Mouse (Mus musculus) hindbrain, embryonic 13.5 days (tissue): ENCODE results near the gene Etv6. TPM values are rescaled to one million over a fixed set of nuclear protein-coding genes. Genes with fewer than 3 reads are reported as not detected.

Experiments used
- ATAC-seq: fragments of 200-750 bp; cut with Nextera tagmentation; 2 replicates; pipeline ENCODE4 v1.8.0; 2017; ENCODE audit warnings: moderate TSS enrichment; ENCODE audit not compliant: low FRiP score
- H3K27ac ChIP-seq: fragments of 300-500 bp; sonication (generic); 2 replicates; pipeline ENCODE4 v1.5.1; 2015; ENCODE audit warnings: inconsistent platforms, mild to moderate bottlenecking, moderate library complexity
- H3K27me3 ChIP-seq: fragments of 300-500 bp; sonication (generic); 2 replicates; pipeline ENCODE4 v1.6.1; 2015; ENCODE audit warnings: mild to moderate bottlenecking, inconsistent platforms
- H3K36me3 ChIP-seq: fragments of 300-500 bp; sonication (generic); 2 replicates; pipeline ENCODE4 v1.6.1; 2015; ENCODE audit warnings: mild to moderate bottlenecking, inconsistent platforms
- H3K4me1 ChIP-seq: fragments of 300-500 bp; sonication (generic); replicated peaks from 2 replicates; pipeline ENCODE4 v1.6.1; 2015; ENCODE audit warnings: inconsistent platforms
- H3K4me2 ChIP-seq: fragments of 300-500 bp; sonication (generic); 2 replicates; pipeline ENCODE4 v1.6.1; 2015; ENCODE audit warnings: inconsistent platforms, mild to moderate bottlenecking, moderate library complexity
- H3K4me3 ChIP-seq: fragments of 300-500 bp; sonication (generic); 2 replicates; pipeline ENCODE4 v1.5.1; 2015; ENCODE audit warnings: mild to moderate bottlenecking, inconsistent platforms
- H3K9ac ChIP-seq: fragments of 300-500 bp; sonication (generic); 2 replicates; pipeline ENCODE4 v1.6.1; 2015; ENCODE audit warnings: mild to moderate bottlenecking, inconsistent platforms
- H3K9me3 ChIP-seq: fragments of 300-500 bp; sonication (generic); 2 replicates; pipeline ENCODE4 v1.6.1; 2016; ENCODE audit warnings: inconsistent platforms
- WGBS: fragments of 180-500 bp; shearing (Covaris S2); methylation state at CpG from one replicate; pipeline ENCODE4 v1.1.7; 2015; 5-methylcytosine and 5-hydroxymethylcytosine counted together
- polyA plus RNA-seq: library from polyadenylated mRNA; unstranded; fragments of >200 nt; fragmentation: Nextera tagmentation; extraction: Ambion mirVana; gene quantifications from 2 replicates; pipeline ENCODE4 v1.2.1, GENCODE M21; 2015

The Etv6 gene
- polyA plus RNA-seq, 1 experiment from 2014 or later = 6.4 TPM

- H3K27me3 ChIP-seq = no peaks in the 10 kb centered on the region
- no peak overlapping the region for H3K4me2 ChIP-seq
- peaks cover 57% of the 10 kb centered on the region for H3K4me1 ChIP-seq
- no peak overlapping the region for H3K4me3 ChIP-seq
- no peak overlapping the region for H3K27ac ChIP-seq
- no peaks in the 10 kb centered on the region for H3K9me3 ChIP-seq
- H3K9ac ChIP-seq = no peak overlapping the region
- H3K36me3 ChIP-seq = no peaks in the 10 kb centered on the region
- ATAC-seq = no peak
- WGBS = 18% methylated on average over 5 of the region's 5 CpGs
Observed at GRCm38 (mm10) chr6:134046136-134046535, 10.6 kb downstream of the Etv6 start.

DNA sequence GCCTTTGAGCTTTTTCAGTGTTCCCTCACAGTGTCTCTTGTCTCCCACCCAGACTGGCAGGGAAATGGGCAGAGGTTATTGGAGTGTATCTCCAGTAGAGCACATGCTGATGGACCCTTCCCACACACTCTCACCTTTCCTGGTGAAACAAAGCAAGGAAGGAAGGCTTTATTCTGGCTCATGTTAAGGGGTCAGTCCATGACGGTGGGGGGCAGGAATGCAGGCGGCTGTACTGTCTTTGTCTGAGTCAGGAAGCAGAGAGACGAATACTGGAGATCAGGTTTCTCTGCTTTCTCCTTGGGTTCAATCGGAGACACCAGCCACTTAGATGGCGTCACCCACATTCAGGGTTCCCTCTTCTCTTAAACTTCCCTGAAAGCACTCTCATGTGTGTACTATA is 11.7 kb downstream of the Etv6 start:
- no peaks in the 10 kb centered on the region for H3K9me3 ChIP-seq
- H3K36me3 ChIP-seq = no peaks in the 10 kb centered on the region
- no peaks in the 10 kb centered on the region for H3K27me3 ChIP-seq
- 41% methylated on average over 5 of the region's 5 CpGs for WGBS
- H3K4me2 ChIP-seq = no peak overlapping the region
- ATAC-seq = no peak
- no peak overlapping the region for H3K4me3 ChIP-seq
- peaks cover 46% of the 10 kb centered on the region for H3K4me1 ChIP-seq
- no peak overlapping the region for H3K27ac ChIP-seq
- no peak overlapping the region for H3K9ac ChIP-seq

DNA sequence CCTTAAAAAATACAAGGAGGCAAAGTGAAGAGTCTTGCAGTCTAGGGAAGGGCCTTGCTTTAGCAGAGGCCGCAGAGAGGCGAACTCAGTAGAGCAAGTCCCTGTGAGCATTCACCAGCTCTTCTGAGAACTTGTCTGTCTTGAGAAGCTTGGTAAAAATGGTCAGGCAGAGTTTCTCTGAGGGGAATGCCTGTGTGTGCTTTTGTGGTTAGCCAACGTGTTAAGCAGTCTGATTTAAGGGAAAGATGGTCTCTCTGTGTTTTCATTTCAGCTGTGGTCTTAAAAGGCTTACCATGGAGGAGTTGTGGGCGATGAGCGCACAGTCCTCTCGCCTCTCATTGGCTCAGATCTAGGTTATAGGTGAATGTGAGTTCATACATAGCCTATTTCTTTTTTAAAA is 12.5 kb downstream of the Etv6 start:
- no peaks in the 10 kb centered on the region for H3K27me3 ChIP-seq
- no peak for ATAC-seq

GRCm38 (mm10) chr6:134048965-134049364 is 13.5 kb downstream of the Etv6 start:
- Histone ChIP-seq H3K4me2 (no peak overlapping the region), H3K27me3 (no peaks in the 10 kb centered on the region), H3K9me3 (no peaks in the 10 kb centered on the region), H3K4me1 (peaks cover 35% of the 10 kb centered on the region), H3K4me3 (no peak overlapping the region), H3K9ac (no peak overlapping the region), H3K27ac (no peak overlapping the region), H3K36me3 (no peaks in the 10 kb centered on the region)
- ATAC-seq = no peak
- WGBS = 90% methylated on average over 6 of the region's 6 CpGs

More for the DNA sequence above, 12.5 kb downstream of the Etv6 start:
- Histone ChIP-seq H3K9me3 (no peaks in the 10 kb centered on the region), H3K4me3 (no peak overlapping the region), H3K4me2 (no peak overlapping the region), H3K27ac (no peak overlapping the region), H3K36me3 (no peaks in the 10 kb centered on the region), H3K4me1 (peaks cover 42% of the 10 kb centered on the region), H3K9ac (no peak overlapping the region)
- WGBS = 91% methylated on average over 6 of the region's 6 CpGs

- Histone ChIP-seq H3K27ac (no peak overlapping the region), H3K4me3 (no peak overlapping the region), H3K9ac (no peak overlapping the region), H3K9me3 (no peaks in the 10 kb centered on the region), H3K4me1 (peaks cover 20% of the 10 kb centered on the region), H3K27me3 (no peaks in the 10 kb centered on the region), H3K4me2 (no peak overlapping the region), H3K36me3 (no peaks in the 10 kb centered on the region)
- WGBS = 83% methylated on average over 8 of the region's 8 CpGs
- ATAC-seq = no peak
Observed at GRCm38 (mm10) chr6:134050466-134050865, 15.0 kb downstream of the Etv6 start.

GRCm38 (mm10) chr6:134051950-134052349 is 16.4 kb downstream of the Etv6 start:
- no peak for ATAC-seq
- Histone ChIP-seq H3K27ac (no peak overlapping the region), H3K27me3 (no peaks in the 10 kb centered on the region), H3K36me3 (no peaks in the 10 kb centered on the region), H3K9ac (no peak overlapping the region), H3K4me1 (0 out of 2 replicates have a peak, but pooled peaks cover 10% of the 10 kb centered on the region), H3K4me2 (no peak overlapping the region), H3K4me3 (no peak overlapping the region), H3K9me3 (no peaks in the 10 kb centered on the region)
- WGBS = 65% methylated on average over 7 of the region's 7 CpGs

DNA sequence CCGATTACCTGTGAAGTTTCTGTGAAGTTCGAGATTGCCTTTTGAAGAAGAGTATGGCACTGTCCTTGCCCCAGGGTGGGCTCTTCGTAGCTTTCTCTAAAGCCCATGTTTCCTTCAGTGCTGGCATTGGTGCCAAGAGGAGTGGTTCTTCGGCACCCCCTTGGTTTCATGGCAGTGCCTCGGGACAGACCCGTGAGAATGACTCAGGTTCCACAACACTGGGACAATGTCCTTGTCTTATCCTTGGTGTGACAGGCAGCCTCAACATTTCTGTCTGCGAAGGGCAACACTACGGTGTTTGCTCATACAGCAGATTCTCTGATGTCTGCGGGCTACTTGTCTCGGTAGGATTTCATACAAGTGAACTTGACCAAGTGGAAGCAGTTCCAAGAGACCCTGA is 17.6 kb downstream of the Etv6 start:
- ATAC-seq = no peak
- Histone ChIP-seq H3K27ac (no peak overlapping the region), H3K9ac (no peak overlapping the region), H3K4me1 (peaks cover 16% of the 10 kb centered on the region), H3K27me3 (no peaks in the 10 kb centered on the region), H3K4me2 (no peak overlapping the region), H3K9me3 (no peaks in the 10 kb centered on the region), H3K4me3 (no peak overlapping the region), H3K36me3 (no peaks in the 10 kb centered on the region)
- WGBS = 96% methylated on average over 10 of the region's 10 CpGs

DNA sequence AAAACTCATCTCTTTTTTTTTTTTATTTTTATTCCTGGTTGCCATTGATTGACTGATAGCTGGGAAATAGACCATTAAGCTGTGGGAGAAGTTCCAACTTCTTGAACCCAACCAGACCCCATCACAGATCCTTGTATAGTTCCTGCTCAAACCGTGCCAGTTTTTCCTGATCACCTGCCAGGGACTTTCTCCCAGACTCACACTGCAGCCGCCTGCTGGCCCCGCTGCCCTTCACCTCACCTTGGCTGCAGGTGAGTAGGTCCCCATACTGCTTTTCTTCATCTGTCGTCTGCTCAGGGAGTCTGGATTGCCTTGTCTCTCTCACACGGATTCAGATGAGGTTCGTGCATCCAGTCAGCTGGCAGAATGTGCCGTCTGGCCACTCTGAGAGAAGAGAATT is 18.1 kb downstream of the Etv6 start:
- Histone ChIP-seq H3K4me1 (peaks cover 21% of the 10 kb centered on the region), H3K27me3 (no peaks in the 10 kb centered on the region), H3K36me3 (no peaks in the 10 kb centered on the region), H3K4me3 (no peak overlapping the region), H3K9ac (no peak overlapping the region), H3K4me2 (no peak overlapping the region), H3K9me3 (no peaks in the 10 kb centered on the region), H3K27ac (no peak overlapping the region)
- WGBS = 86% methylated on average over 7 of the region's 7 CpGs
- no peak for ATAC-seq

- peaks cover 35% of the 10 kb centered on the region for H3K4me1 ChIP-seq
- no peak overlapping the region for H3K9ac ChIP-seq
- no peaks in the 10 kb centered on the region for H3K36me3 ChIP-seq
- no peak overlapping the region for H3K4me2 ChIP-seq
- no peaks in the 10 kb centered on the region for H3K27me3 ChIP-seq
- no peak for ATAC-seq
- no peak overlapping the region for H3K27ac ChIP-seq
- no peak overlapping the region for H3K4me3 ChIP-seq
- no peaks in the 10 kb centered on the region for H3K9me3 ChIP-seq
- WGBS = 90% methylated on average over 7 of the region's 7 CpGs
Observed at GRCm38 (mm10) chr6:134055588-134055987, 20.1 kb downstream of the Etv6 start.

DNA sequence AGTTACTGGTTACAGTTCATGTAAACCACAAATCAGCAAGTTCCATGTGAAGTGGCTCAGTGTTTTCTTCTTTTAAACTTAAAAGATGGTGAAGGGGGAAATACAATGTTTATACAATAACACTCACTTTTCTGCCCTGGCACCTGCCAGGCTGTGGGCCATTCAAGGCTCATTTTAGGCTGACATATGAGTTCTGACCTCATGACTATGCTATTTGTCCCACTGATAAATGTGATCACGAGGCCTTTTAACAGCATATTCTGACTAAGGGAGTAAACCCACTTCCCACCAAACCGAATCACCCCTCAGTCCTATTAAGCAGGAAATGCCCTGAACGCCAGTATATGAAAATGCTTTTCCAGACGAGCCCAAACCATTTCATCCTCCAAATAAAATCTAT is 23.0 kb downstream of the Etv6 start:
- H3K9me3 ChIP-seq = no peaks in the 10 kb centered on the region
- peak overlapping the region; percentile 55 for H3K27ac ChIP-seq
- peaks cover 34% of the 10 kb centered on the region for H3K4me1 ChIP-seq
- H3K36me3 ChIP-seq = no peaks in the 10 kb centered on the region
- no peak overlapping the region for H3K4me2 ChIP-seq
- no peak overlapping the region for H3K4me3 ChIP-seq
- no peaks in the 10 kb centered on the region for H3K27me3 ChIP-seq
- H3K9ac ChIP-seq = peak overlapping the region; percentile 49; the same call in 1 of the 2 replicates
- ATAC-seq = no peak
- WGBS = 67% methylated on average over 4 of the region's 4 CpGs

GRCm38 (mm10) chr6:134058886-134059551 is 23.5 kb downstream of the Etv6 start:
- Histone ChIP-seq H3K9me3 (no peaks in the 10 kb centered on the region), H3K36me3 (no peaks in the 10 kb centered on the region), H3K4me3 (no peak overlapping the region), H3K9ac (peak overlapping the region; percentile 49; the same call in 1 of the 2 replicates), H3K4me1 (peaks cover 33% of the 10 kb centered on the region), H3K27ac (peak overlapping the region; percentile 55), H3K4me2 (no peak overlapping the region), H3K27me3 (no peaks in the 10 kb centered on the region)
- ATAC-seq = peak; percentile 76
- WGBS = 53% methylated on average over 10 of the region's 10 CpGs

- no peaks in the 10 kb centered on the region for H3K27me3 ChIP-seq
- peaks cover 33% of the 10 kb centered on the region for H3K4me1 ChIP-seq
- no peak overlapping the region for H3K4me3 ChIP-seq
- H3K36me3 ChIP-seq = no peaks in the 10 kb centered on the region
- 0 out of 2 replicates have a peak, but pooled peaks have one; percentile 18 for ATAC-seq
- peak overlapping the region; percentile 49; the same call in 1 of the 2 replicates for H3K9ac ChIP-seq
- WGBS = 79% methylated on average over 10 of the region's 10 CpGs
- no peak overlapping the region for H3K4me2 ChIP-seq
- 0 out of 2 replicates have a peak overlapping the region, but pooled peaks have one; percentile 23 for H3K27ac ChIP-seq
- no peaks in the 10 kb centered on the region for H3K9me3 ChIP-seq
Observed at GRCm38 (mm10) chr6:134059552-134059891, 24.0 kb downstream of the Etv6 start.

GRCm38 (mm10) chr6:134060036-134060435 is 24.5 kb downstream of the Etv6 start:
- Histone ChIP-seq H3K27ac (0 out of 2 replicates have a peak overlapping the region, but pooled peaks have one; percentile 23), H3K4me2 (no peak overlapping the region), H3K9me3 (no peaks in the 10 kb centered on the region), H3K36me3 (no peaks in the 10 kb centered on the region), H3K9ac (no peak overlapping the region), H3K4me3 (no peak overlapping the region), H3K4me1 (peaks cover 33% of the 10 kb centered on the region), H3K27me3 (no peaks in the 10 kb centered on the region)
- WGBS = 66% methylated on average over 9 of the region's 9 CpGs
- no peak for ATAC-seq
